Mouse (Mus musculus) right cerebral cortex, adult 2 months (tissue): ENCODE results near the gene Kalrn.

Source experiments
- DNase-seq, 2 experiments: peaks; one replicate each; pipeline ENCODE4 v3.0.0; 2021 to 2022; ENCODE audit warnings: low spot score in 2 of 2

The Kalrn gene

DNA sequence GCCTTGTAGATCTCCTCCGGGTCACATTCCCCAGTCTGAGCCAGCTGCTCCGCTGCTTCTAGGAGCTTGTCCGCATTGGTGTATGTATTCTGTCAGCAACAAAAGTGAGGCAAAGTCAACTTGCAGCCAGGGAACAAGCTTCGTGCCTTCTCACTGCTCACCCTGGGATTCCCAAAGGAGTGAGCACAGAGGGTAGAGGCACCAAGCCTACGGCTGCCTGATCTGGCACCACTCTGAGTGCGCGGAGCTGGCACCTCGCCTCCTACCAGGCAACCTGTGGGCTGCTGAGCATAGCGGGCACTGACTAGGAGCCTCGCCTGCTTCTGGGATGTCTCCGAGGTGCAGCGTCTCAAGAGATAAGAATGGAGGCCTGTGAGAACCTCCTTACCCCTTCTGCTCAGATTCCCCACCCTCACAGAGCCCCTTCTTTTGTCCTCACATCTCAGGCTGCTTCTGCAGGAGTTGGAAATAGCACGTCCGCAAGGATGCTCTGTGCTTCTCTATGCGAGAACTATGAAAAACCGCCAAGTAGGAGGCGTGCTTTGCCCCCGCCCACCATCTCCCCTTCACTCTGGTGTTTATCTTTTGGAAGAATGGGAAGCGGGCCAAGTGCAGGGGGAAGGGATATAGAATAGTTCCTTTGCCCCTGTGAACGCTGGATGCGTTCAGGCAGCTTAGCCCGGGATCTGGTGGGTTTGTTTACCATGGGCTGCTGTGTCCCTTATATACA, 310.4 kb downstream of the Kalrn start:
- peak; percentile 77 to 84 for DNase-seq

DNA sequence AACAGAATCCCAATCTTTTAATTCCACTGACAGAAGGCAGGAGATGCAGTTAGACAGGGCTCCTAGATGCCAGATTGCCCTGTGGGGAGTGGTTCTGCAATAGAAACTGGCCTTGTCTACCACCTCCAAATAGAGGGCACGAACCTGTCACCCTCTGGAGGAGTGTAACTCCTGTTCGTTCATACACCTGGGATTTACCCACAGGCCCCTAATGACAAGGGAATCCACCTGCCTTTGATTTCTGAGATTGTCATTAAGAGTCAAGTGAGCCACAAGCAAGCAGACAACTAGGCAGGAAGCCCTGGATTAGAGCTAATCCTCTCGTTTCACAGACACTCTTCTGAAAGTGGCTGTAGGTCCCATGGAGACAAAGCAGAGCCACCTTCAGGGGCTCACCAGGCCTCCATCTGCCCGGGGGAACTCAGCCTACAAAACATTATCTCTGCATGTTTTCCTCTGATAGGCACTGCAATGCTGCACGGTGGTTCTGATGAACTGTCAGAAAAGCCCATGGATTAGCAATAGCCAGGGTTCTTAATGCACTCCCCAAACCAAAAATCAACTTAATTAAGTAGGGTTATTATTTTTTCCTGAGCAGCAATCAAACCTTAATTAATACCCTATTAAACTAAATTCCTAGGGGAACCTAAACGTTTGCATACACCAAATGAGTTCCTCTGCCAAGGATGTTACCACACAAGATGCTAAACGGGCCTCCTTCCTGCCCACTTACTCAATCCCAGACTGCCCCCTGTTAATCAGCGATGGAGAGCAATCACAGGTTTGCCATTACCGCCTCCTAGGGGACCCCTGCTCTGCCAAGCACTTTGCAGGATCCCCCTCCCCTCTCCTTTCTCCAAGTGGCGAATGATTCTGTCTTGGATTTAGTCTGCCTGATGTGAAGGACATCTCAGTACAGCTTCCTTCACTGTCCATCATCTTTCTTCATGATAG, 312.1 kb downstream of the Kalrn start:
- DNase-seq: no peak

DNA sequence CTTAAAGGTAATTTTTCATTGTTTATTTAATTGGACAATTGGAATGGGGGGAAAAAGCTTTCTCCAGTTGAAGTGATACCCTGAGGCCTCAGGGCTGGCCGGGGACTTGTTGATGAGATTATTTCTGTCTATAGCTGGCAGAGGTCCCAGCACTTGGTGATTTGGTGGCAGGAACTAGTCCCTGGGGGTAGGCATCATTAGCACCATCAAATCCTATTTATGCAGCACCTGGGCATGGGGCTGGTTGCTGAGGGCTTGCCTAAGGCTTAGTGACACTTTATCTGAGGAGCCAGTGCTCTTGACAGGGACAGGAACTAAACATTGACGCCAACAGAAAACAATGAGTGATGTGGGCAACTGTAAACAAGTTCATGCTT, 318.7 kb downstream of the Kalrn start:
- no peak for DNase-seq

DNA sequence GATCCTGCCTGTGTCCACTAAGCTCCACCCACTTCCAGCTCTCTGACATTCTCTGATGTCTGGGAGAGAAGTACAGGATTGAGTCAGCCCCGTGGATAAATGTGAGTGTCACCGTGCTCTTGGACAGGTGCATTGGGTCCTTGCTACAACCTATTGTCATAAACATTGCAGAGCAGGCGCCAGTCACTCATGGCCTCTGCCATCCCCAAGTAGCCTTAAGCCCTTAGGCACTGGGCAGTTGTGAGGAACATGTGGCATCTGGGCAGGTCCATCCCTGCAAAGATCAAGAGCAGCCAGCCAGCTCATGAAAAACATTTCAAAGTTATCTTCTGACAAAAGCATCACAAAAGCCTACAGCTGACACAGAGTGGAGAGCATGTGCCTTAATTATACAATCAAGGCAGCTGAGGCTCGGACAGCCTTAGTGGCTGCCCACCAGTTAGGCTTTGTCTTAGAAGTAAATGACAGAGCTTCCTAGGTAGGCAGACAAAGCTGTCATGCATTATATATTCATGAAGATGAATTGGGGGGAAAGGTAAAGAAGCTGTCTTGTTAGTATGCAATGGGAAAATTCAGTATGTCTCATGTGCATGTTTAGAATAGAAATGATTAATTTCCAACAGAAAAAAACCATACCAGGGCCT, 319.2 kb downstream of the Kalrn start:
- no peak for DNase-seq

DNA sequence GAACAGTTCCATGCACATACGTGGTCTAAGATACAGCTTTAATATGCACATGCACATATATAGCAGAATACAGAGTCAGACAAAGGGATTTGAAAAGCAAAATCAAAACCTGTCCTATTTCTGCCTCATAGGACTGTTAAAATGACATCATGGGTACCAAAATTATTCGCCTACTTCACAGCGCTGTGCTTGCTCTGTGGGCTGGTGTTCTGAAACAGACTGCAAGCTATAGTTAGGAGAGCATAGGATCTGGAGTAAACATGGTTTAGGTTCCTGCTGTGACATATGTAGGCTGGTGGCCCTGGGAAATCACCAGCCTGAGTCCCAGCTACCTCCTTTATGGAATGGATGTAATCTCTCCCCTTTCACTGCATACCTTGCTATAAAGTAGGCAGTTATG, 320.7 kb downstream of the Kalrn start:
- DNase-seq: no peak

DNA sequence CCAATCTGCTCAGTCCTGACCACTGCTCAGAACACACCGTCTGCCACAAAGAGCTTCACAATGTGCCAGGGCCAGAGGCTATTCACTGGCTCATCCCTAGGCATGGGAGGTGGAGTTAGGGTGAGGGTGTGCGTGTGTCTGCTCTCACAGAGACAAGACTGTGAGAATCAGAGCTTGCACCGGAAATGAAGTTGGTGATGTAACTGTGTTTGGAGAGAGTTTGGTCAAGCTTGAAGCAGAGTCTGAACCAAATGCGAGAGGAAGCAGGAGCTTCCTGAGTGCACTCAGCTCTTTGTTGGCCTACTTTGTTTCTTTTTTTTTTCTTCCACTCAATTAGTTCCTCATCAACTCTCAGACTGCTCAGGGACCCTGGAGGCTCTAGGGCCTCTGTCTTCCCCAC, 325.1 kb downstream of the Kalrn start:
- DNase-seq: no peak

DNA sequence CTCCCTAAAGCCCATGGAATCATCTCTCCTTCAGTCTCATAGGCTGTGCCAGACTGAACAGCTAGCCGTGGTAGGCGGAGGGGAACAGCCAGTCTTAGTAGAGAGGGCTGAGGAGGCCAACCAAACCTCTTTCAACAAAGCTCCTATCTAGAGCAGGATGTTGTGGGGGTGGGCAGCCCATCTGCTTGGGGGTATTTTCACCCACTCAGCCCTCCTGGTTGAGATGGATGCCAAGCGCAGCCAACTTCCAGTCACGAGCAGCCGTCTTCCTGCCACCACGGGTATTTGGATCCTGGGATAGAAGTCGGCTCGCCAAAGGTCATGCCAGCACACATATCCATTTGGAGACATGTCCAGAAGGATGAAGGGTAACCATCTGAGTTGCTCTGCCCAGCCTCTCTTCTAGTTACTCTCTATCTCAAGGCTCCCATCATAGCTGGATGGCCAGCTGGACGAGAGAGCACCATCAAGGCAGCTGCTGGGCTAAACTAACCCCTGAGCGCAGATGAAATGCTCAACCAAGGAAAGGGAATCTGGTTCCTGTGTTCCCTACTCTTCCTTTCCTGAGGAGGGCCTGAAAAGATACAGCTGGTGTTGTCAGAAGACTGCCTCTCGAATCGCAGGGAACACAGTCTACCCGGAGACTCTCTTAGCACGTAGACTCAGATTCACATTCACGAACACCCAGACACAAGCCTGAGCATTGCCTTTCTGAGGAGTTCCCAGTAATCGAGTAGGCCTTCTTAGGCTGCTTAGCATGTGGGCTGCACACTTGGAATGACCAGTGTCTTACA, 331.2 kb downstream of the Kalrn start:
- DNase-seq: peak; percentile 86 to 88

DNA sequence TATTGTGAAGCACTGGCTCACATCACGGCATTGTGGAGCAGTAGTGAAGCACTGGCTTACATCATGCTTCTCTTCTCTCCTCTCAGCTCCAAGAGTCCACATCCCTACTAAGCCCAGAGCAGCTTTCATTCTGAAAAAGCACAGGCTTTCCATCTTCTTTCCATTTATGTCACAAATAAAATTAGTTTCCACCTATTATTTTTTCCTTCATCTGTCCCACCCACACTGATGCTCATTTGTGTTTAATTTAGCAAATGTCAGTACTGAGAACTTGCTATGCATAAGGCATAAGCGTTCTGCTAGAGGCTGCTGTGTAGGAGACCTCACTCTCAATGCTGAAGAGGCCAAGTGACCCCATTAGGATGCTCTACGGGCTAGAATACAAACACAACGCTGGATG, 333.7 kb downstream of the Kalrn start:
- DNase-seq: no peak

DNA sequence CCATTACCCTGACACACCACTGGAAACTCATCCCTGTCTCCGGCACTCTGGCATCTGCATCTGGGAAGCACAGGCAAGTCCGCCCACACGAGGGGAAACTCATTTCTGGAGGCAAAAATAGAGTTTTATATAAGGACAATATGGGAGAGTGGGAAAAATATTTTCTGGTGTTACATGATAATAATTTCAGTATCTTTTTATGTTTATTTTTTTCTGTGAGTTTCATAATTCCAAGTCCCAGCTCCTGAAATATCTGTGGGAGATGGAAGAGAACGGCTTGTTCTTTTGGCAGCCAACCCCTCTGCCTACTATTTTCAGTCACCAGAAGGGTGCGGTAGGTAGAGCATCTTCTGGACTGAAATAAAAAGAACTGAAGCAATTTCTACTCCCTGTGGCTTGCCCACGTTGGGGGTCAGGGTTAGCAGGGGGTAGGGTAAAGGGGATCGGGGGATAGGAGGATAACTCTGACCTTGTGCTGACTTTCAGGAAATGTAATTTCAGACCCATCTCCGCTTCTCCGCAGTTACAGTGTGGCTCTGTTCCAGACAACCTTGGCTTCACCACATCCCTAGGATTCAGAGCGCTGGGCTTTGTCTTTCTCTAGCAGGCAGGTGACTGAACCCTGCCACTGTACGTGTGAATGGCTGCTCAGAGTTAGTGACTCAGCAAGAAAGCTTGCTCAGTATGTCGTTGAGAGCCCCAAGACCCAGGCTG, 336.3 kb downstream of the Kalrn start:
- peak; percentile 73 to 80 for DNase-seq

DNA sequence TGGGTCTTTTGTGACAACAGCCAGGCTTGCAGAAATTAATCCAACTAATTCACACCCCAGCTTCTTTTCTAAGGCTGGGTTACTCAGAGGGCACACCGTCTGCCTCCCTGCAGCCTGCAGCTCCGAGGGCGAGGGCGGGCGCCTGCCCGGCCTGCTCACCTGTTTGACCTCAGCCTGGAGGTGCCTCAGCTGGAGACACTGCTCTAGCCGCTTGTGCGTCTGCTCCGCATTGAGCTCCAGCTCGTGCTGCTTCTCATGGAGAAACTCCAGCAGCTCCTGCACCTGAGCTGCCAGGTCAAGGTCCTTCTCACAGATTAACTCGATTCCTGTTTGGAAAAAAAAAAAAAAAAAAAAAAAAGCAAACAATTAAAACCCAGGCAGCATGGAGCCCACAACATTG, 338.2 kb downstream of the Kalrn start:
- DNase-seq: no peak

DNA sequence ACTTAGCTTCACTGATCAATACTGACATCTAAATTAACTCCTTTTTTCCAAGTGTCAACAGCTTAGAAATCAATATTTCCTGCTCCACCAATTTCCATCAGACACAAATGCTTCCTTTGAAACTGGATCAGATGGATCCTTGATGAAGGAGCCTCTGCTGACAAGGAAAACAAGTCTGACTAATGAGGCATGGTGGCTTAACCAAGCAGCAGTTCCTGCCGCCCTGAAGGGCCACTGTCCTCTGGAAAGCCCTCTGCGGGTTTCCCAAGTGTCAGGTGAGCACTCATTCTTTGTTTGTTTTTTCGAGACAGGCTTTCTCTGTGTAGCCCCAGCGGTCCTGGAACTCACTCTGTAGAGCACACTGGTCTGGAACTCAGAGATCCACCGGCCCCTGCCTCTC, 341.4 kb downstream of the Kalrn start:
- DNase-seq: no peak

DNA sequence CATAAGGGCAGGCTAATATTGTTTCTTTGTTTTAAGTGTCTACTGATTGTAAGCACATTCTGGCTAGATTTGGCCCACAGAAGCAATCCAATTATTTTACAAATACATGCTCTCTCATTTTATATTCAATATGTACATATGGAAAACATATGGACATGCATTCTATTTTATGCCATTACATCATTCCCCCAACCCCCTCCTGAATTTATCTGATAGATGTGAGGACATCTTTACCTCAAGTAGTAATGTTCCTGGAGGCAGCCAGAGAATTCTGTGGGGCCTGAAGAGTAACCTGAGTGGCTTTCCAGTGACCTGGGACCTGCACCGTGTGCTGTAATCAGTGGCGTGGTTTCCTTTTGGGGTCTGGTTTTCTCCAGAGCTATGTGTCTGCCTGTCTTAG, 342.2 kb downstream of the Kalrn start:
- no peak for DNase-seq

DNA sequence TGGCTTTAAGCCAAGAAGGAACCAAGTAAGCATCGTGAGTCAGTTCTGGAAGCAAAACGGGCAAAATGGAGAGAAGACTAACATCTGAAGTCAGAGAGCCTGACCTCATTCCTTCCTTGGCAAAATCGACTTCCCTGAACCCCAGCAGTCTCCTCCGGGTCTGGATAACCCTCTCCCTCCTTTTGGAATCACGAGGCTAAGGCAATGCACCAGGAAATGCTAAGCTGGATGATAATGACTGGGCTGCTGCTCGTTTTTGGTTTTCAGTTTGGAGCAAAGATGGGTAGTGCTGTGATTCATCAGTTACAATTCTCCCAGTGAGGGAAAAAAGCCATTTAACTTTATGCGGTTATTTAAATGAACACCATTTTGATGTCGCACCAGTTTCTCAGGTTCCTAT, 344.0 kb downstream of the Kalrn start:
- no peak for DNase-seq

DNA sequence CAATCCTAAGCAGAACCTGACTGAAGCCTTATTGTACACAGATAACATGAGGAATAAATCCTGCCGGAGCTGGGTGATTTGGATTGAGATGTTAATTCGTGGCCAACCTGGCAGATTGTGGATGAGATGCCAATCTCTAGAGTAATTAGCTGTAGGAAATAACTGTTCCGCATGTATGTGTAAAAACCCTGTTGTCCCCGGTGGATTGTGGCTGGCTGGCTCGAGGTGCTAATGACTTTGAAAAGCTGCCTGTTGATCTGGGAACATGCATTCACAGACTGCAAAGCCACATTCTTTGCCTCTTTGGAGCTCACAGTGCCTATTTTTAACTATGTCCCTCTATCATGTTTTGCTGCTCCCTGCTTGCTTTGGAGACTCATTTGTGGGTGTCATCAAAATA, 344.7 kb downstream of the Kalrn start:
- DNase-seq: no peak

DNA sequence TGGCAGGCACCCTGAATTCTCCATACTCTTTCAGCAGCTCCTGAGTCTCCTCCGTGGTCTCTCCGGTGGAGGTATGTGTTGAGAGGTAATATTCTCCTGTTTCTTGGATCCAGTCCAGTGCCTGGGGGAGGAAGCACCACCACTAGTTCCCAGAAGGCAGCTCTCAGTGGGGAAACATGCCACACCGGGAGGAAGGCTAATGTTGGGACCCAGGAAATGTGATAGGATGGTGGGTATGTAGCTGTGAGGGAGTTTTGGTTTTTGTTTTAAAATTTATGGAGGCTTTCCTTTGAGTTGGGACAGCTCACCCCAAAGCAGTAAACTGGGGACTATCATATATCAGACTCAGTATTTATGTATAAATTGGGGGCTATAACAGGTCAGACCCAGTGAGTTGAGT, 361.2 kb downstream of the Kalrn start:
- DNase-seq: no peak

DNA sequence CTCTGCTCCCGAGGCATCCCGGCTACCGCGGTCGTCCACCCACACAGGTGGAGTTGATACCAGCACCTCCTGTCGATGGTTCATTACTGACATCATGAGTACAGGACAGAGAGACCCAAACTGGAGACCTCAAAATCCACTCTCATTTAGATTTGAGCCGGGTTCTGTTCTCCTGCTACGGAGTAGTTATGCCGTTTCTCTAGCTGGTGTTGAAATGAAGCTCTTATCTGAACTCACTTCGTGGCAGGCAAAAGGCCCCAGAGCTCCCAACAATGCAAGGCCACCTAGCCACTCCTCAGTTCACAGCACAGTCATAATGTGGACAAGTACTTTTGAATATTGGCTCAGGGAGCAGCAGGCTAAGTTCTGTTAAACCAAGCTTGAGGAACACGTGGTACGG, 362.1 kb downstream of the Kalrn start:
- no peak for DNase-seq

DNA sequence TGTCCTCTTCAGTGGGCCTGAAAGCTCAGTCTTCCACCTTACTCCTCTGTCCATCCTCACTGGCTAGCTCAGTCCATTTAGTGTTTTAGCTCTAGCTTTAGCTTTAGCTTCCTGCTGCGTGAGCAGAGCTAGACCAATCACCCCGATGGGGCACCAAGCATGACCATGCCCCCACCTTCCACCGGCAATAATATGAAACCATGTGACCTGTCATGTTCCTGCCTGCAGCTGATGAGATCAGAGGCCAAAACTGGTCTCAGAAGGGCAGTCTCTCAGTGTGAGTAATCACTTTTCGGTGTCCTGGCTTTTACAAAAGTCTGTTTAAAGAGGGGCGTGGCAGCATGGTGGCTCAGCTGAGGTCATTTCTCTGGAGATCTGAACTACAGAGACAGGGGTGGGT, 364.6 kb downstream of the Kalrn start:
- DNase-seq: no peak

DNA sequence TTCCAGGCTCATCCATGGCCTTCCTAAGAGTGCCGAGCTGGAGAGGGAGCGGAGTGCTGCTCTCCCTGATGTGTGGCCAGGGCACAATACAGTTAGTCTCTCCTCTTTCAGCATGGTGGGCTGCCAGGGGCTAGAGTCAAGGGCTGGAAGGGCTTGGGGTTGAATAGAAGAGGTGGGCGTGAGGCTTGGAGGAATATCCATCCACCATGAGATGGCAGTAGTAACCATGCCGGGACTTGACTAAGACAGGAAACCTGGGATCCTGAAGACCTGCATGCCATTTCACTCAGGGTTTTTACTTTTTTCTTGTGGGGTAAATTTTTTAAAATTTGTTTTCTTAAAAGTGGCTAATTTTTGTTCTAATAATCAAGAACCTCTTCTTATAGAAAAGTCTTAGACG, 365.4 kb downstream of the Kalrn start:
- DNase-seq: no peak

DNA sequence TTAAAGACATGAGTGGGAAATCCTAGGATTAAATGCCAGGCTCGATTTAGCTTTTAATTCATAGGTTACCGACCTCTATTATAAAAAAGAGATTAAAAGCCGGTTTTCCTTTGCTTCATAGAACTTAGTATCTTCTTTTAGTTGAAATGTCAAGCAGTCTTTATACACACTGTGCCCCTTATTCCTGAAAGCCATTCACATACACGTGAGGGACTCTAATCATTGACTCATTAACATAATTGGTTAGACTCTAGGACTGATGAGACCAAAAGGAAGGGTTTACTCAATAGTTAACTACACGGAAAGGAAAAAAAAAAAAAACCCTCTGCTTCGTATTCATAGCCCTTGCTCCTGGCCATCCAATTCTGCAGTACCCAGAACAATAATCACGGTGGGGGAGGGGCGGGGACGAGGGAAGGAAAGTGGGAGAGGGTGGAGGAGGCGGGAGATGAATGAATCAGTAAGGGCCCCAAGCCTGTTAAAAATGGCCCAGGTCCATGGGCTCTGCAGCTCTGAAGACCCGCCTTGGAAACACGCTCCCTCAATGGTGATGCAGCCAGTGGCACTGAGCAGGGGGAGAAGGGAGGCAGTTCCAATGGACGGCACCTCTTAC, 368.7 kb downstream of the Kalrn start:
- DNase-seq: no peak

DNA sequence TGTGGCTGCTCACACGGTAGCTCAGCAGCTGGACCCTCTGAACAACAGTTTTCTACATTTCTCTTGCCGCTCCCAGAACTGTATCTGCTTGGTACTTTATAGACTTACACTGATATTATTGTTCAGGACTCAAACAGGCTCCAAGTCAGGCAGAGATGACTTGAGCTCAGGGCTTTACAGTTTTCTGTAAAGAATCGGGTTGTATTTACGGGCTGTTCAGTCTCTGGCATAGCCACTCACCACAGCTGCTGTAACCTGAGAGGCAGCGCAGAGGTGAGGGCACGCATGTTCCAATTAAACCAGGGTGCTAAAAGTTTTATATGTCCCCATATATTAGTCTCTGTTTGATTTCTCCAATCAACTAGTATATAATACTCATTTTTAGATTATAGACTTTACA, 373.8 kb downstream of the Kalrn start:
- no peak for DNase-seq
